Mouse (Mus musculus): ENCODE results near the gene Cys1.

DNA sequence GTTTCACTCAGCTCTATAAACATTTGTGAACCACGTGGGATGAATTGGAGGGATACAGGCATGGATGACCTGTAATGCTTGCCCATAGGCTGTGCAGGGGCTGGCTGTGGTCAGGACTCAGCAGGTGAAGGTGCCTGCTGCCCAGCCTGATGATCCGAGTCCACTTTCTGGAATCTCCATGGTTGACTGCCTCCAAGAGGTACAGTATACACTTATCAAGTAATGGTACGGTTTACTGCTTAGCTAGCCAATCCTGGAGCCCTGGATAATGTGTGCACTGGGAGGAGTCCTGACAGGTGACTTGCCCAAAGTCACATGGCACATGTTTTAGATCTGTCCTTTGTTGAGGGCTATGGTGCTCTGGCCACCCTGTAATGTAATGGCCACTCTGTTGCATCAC is 8.7 kb upstream of the Cys1 start:
- TF ChIP-seq CTCF (IDR thresholded peaks at IDR 0.05) (no peak), EP300 (IDR thresholded peaks at IDR 0.05) (no peak)

All from lung, postnatal 0 days (tissue).